Mouse (Mus musculus) CH12.LX (cell line): ENCODE data around the gene Ccdc62. TPM values are rescaled to one million over a fixed set of nuclear protein-coding genes. Genes with fewer than 3 reads are reported as not detected.
A peak's percentile ranks its signal among the peaks of the same experiment; 100 is the strongest.

Experiments
- DNase-seq: peaks from one replicate; pipeline ENCODE4 v3.0.0-alpha.2; 2013; ENCODE audit errors: extremely low read depth
- H3K27ac ChIP-seq: 2 replicates; pipeline ENCODE4 v1.5.1; 2012; ENCODE audit warnings: low read depth, mild to moderate bottlenecking, control low read depth, moderate library complexity; ENCODE audit not compliant: insufficient read depth
- H3K27me3 ChIP-seq: replicated peaks from 2 replicates; pipeline ENCODE3; 2012; ENCODE audit warnings: inconsistent platforms
- H3K36me3 ChIP-seq, 2 experiments: replicated peaks in 1 of 2; 2 replicates each; pipeline versions ENCODE3 to v1.6.1; 2012; ENCODE audit warnings: inconsistent platforms in 1 of 2, low read length in 1 of 2, mild to moderate bottlenecking in 1 of 2, mixed read lengths in 1 of 2, moderate library complexity in 1 of 2; ENCODE audit not compliant: control insufficient read depth in 1 of 2, insufficient read depth in 1 of 2
- H3K4me1 ChIP-seq, 2 experiments: 2 replicates each; pipeline ENCODE4 v1.6.1; 2012; ENCODE audit warnings: inconsistent platforms in 1 of 2, moderate library complexity in 1 of 2; ENCODE audit not compliant: insufficient read depth in 2 of 2, control insufficient read depth in 1 of 2
- H3K4me2 ChIP-seq: 2 replicates; pipeline ENCODE4 v1.6.1; 2012; ENCODE audit warnings: low read depth, mild to moderate bottlenecking, control low read depth; ENCODE audit not compliant: poor library complexity, insufficient read depth, severe bottlenecking
- H3K4me3 ChIP-seq, 3 experiments: fragments of 150-350 bp in 1 of 3; sonication (generic) in 1 of 3; replicated peaks in 1 of 3; 2 replicates each; pipeline versions ENCODE3 to v1.5.1; 2011 to 2012; ENCODE audit warnings: low read depth in 2 of 3, low read length in 2 of 3, mild to moderate bottlenecking in 2 of 3, moderate library complexity in 2 of 3, control low read depth in 1 of 3, improper control_type of control experiment in 1 of 3, inconsistent platforms in 1 of 3, mixed read lengths in 1 of 3; ENCODE audit not compliant: poor library complexity in 1 of 3
- H3K79me2 ChIP-seq: replicated peaks from 2 replicates; pipeline ENCODE4 v1.6.1; 2012; ENCODE audit warnings: mild to moderate bottlenecking, moderate library complexity; ENCODE audit not compliant: control insufficient read depth, poor library complexity, insufficient read depth, severe bottlenecking; ENCODE audit errors: extremely low read depth
- H3K9ac ChIP-seq: 2 replicates; pipeline ENCODE4 v1.6.1; 2012; ENCODE audit warnings: low read depth, mild to moderate bottlenecking, control low read depth, moderate library complexity; ENCODE audit not compliant: insufficient read depth
- H3K9me3 ChIP-seq: replicated peaks from 2 replicates; pipeline ENCODE3; 2012; ENCODE audit warnings: low read length, inconsistent platforms, mixed read lengths
- BHLHE40 ChIP-seq: IDR thresholded peaks from 2 replicates; pipeline ENCODE4 v1.6.1; 2011; ENCODE audit warnings: mild to moderate bottlenecking, low read depth, low read length, improper control_type of control experiment
- CHD1 ChIP-seq: IDR thresholded peaks from 2 replicates; pipeline ENCODE4 v1.6.1; 2012; ENCODE audit warnings: low read depth, low read length, improper control_type of control experiment, inconsistent platforms
- CTCF ChIP-seq, 2 experiments: IDR thresholded peaks in 1 of 2; conservative IDR thresholded peaks in 1 of 2; 2 replicates each; pipeline ENCODE4 v1.5.1; 2011 to 2012; ENCODE audit warnings: low read depth in 2 of 2, low read length in 2 of 2, improper control_type of control experiment in 1 of 2, inconsistent platforms in 1 of 2, mild to moderate bottlenecking in 1 of 2, moderate library complexity in 1 of 2
- E2F4 ChIP-seq: IDR thresholded peaks from 2 replicates; pipeline ENCODE4 v1.6.1; 2011; ENCODE audit warnings: low read depth, low read length, improper control_type of control experiment; ENCODE audit not compliant: insufficient replicate concordance
- EP300 ChIP-seq: IDR thresholded peaks from 2 replicates; pipeline ENCODE4 v1.6.1; 2011; ENCODE audit warnings: low read length, improper control_type of control experiment
- ETS1 ChIP-seq: conservative IDR thresholded peaks from 2 replicates; pipeline ENCODE4 v1.6.1; 2012; ENCODE audit warnings: low read depth, mild to moderate bottlenecking, inconsistent platforms, low read length, improper control_type of control experiment, moderate library complexity
- GABPA ChIP-seq: IDR thresholded peaks from 2 replicates; pipeline ENCODE4 v1.6.1; 2012; ENCODE audit warnings: low read depth, low read length, improper control_type of control experiment, inconsistent platforms; ENCODE audit not compliant: insufficient replicate concordance
- HCFC1 ChIP-seq: IDR thresholded peaks from 2 replicates; pipeline ENCODE4 v1.6.1; 2012; ENCODE audit warnings: low read depth, mild to moderate bottlenecking, inconsistent platforms, low read length, improper control_type of control experiment
- IRF4 ChIP-seq: IDR thresholded peaks from 2 replicates; pipeline ENCODE4 v1.6.1; 2014; ENCODE audit warnings: low read depth, mild to moderate bottlenecking, inconsistent platforms, low read length, improper control_type of control experiment
- JUN ChIP-seq: IDR thresholded peaks from 2 replicates; pipeline ENCODE4 v1.6.1; 2011; ENCODE audit warnings: low read depth, mild to moderate bottlenecking, low read length, improper control_type of control experiment, moderate library complexity; ENCODE audit not compliant: insufficient read depth
- KAT2A ChIP-seq: IDR thresholded peaks from 2 replicates; pipeline ENCODE4 v1.6.1; 2012; ENCODE audit warnings: low read length, improper control_type of control experiment, inconsistent platforms; ENCODE audit not compliant: insufficient replicate concordance
- MAX ChIP-seq: IDR thresholded peaks from 2 replicates; pipeline ENCODE4 v1.6.1; 2011; ENCODE audit warnings: low read length, improper control_type of control experiment
- MAZ ChIP-seq: IDR thresholded peaks from 2 replicates; pipeline ENCODE4 v1.6.1; 2012; ENCODE audit warnings: low read depth, mild to moderate bottlenecking, inconsistent platforms, low read length, improper control_type of control experiment, moderate library complexity
- MEF2A ChIP-seq: IDR thresholded peaks from 2 replicates; pipeline ENCODE4 v1.6.1; 2014; ENCODE audit warnings: low read depth, mild to moderate bottlenecking, inconsistent platforms, low read length, improper control_type of control experiment, borderline replicate concordance
- MXI1 ChIP-seq: IDR thresholded peaks from 2 replicates; pipeline ENCODE4 v1.6.1; 2011; ENCODE audit warnings: mild to moderate bottlenecking, low read depth, low read length, improper control_type of control experiment
- MYC ChIP-seq: IDR thresholded peaks from 2 replicates; pipeline ENCODE4 v1.6.1; 2011; ENCODE audit warnings: low read depth, mild to moderate bottlenecking, improper control_type of control experiment, low read length
- NELFE ChIP-seq: IDR thresholded peaks from 2 replicates; pipeline ENCODE4 v1.6.1; 2011; ENCODE audit warnings: low read depth, low read length, improper control_type of control experiment
- PAX5 ChIP-seq: IDR thresholded peaks from 2 replicates; pipeline ENCODE4 v1.6.1; 2012; ENCODE audit warnings: low read length, inconsistent platforms, mixed read lengths
- POLR2AphosphoS2 ChIP-seq: IDR thresholded peaks from 2 replicates; pipeline ENCODE4 v1.6.1; 2011; ENCODE audit warnings: low read depth, low read length, improper control_type of control experiment
- RAD21 ChIP-seq: IDR thresholded peaks from 2 replicates; pipeline ENCODE4 v1.6.1; 2011; ENCODE audit warnings: low read depth, mild to moderate bottlenecking, low read length, improper control_type of control experiment, moderate library complexity
- SIN3A ChIP-seq: IDR thresholded peaks from 2 replicates; pipeline ENCODE4 v1.6.1; 2012; ENCODE audit warnings: low read length, improper control_type of control experiment, inconsistent platforms
- SMC3 ChIP-seq: IDR thresholded peaks from 2 replicates; pipeline ENCODE4 v1.6.1; 2011; ENCODE audit warnings: low read depth, low read length, improper control_type of control experiment
- TBP ChIP-seq: conservative IDR thresholded peaks from 2 replicates; pipeline ENCODE4 v1.6.1; 2011; ENCODE audit warnings: low read depth, low read length, improper control_type of control experiment
- UBTF ChIP-seq: IDR thresholded peaks from 2 replicates; pipeline ENCODE4 v1.6.1; 2012; ENCODE audit warnings: low read depth, mild to moderate bottlenecking, inconsistent platforms, low read length, improper control_type of control experiment, moderate library complexity
- USF2 ChIP-seq: conservative IDR thresholded peaks from 2 replicates; pipeline ENCODE4 v1.6.1; 2011; ENCODE audit warnings: low read depth, low read length, improper control_type of control experiment
- ZC3H11A ChIP-seq: IDR thresholded peaks from 2 replicates; pipeline ENCODE4 v1.6.1; 2012; ENCODE audit warnings: low read depth, mild to moderate bottlenecking, inconsistent platforms, low read length, improper control_type of control experiment
- ZKSCAN1 ChIP-seq: IDR thresholded peaks from 2 replicates; pipeline ENCODE4 v1.6.1; 2012; ENCODE audit warnings: low read depth, inconsistent platforms, low read length, improper control_type of control experiment, borderline replicate concordance
- ZMIZ1 ChIP-seq: IDR thresholded peaks from 2 replicates; pipeline ENCODE4 v1.6.1; 2012; ENCODE audit warnings: low read depth, mild to moderate bottlenecking, inconsistent platforms, low read length, improper control_type of control experiment
- ZNF384 ChIP-seq: IDR thresholded peaks from 2 replicates; pipeline ENCODE4 v1.6.1; 2012; ENCODE audit warnings: low read depth, low read length, improper control_type of control experiment, inconsistent platforms
- dilution Hi-C: fragments of 300-500 bp; cut with MboI; formaldehyde crosslinking; loops from 2 replicates; pipeline ENCODE4 v1.14.3; 2020; ENCODE audit warnings: low sequenced_read_pairs; ENCODE audit not compliant: extremely low pct_unique_long_range_greater_than_20kb, extremely low pct_ligation_motif_present
- in situ Hi-C: fragments of 300-500 bp; cut with MboI; formaldehyde crosslinking; loops from 3 replicates; pipeline ENCODE4 v1.14.3; 2019; ENCODE audit warnings: low sequenced_read_pairs, low pct_ligation_motif_present, low pct_unique_long_range_greater_than_20kb, mixed read lengths
- polyA plus RNA-seq: library from polyadenylated mRNA; unstranded; fragments of >175 nt; gene quantifications from 2 replicates; pipeline ENCODE4 v1.2.1, GENCODE M21; 2012; ENCODE audit warnings: low read depth; ENCODE audit not compliant: insufficient read length
- total RNA-seq, 2 experiments: library from RNA; depleted of rRNA; stranded (reverse); fragments of 300-350 nt in 1 of 2; fragments of >200 nt in 1 of 2; gene quantifications; 2 replicates each; pipeline ENCODE4 v1.2.3; 2012 to 2014

Gene Ccdc62
- total and polyA plus RNA-seq, 3 experiments = 1.6 to 5.3 (median 2.0) TPM

DNA sequence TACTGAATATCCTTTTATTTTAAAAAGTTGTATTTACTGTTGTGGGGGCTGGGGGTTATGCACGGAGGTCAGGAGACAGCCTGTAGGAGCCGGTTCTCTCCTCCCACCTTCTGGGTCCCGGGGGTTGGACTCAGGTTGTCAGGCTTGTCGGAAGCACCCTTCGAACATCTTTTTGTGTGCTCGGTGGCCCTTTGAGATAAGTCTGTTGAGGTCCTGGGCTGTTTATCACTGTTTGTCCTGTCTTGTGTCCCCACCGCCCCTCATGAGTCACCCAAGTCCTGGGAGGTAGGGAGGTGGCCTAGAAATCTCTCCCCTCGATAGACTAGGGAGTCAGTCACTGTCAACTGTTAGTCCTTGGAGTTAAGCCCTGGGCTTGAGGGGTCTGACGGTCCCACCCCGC is 67.9 kb downstream of the Ccdc62 start:
- dilution Hi-C loops (no loop called here), in situ Hi-C loops (loop anchor here (10.0 kb wide), 1 partner anchor 184 kb away; no protein-coding TSS in a partner anchor)

DNA sequence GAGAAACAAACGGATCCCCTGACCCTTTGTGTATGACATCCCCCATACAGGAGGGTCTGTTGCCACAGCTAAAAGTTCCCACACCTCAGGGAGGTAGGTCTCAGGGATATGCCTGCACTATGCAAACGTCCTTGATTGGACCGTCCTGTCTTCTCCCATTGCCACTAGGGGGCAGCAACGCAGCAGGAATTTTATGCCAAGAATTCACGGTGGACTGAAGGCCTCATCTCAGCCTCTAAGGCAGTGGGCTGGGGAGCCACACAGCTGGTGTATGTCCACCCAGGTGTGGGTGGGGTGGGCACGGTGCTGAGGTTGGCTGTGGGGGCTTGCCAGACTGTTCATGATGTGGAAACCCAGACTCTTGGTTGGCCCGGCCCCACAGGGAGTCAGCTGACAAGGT is 70.3 kb downstream of the Ccdc62 start:
- H3K27ac ChIP-seq = no peak overlapping the region
- H3K4me2 ChIP-seq = no peak overlapping the region
- DNase-seq = peak; percentile 86
- H3K4me1 ChIP-seq = peaks cover 7 to 36% of the 10 kb centered on the region in 2 experiments; a peak in 3 of 4 replicates
- peaks cover 90 to 98% of the 10 kb centered on the region in 2 experiments for H3K36me3 ChIP-seq
- in situ Hi-C loops = loop anchor here (5.0 kb wide), 1 partner anchor 81 kb away; no protein-coding TSS in a partner anchor
- no peaks in the 10 kb centered on the region for H3K27me3 ChIP-seq
- no peak for TF ChIP-seq ZKSCAN1
- no peak for TF ChIP-seq USF2
- TF ChIP-seq MEF2A = 0 out of 2 replicates have a peak, but pooled peaks have one; percentile 11
- no peak for TF ChIP-seq GABPA
- TF ChIP-seq CTCF (conservative IDR thresholded peaks at IDR 0.05 in 1 of 2, IDR thresholded peaks at IDR 0.05 in 1 of 2; ENCODE audit: low read depth in 2 of 2, low read length in 2 of 2) = peak; percentile 79 to 98
- no peak for TF ChIP-seq JUN
- TF ChIP-seq PAX5 = no peak
- no peak for TF ChIP-seq CHD1
- TF ChIP-seq KAT2A = no peak
- TF ChIP-seq ETS1 = no peak
- no peak for TF ChIP-seq EP300
- no peak for TF ChIP-seq ZNF384
- TF ChIP-seq TBP = no peak
- TF ChIP-seq IRF4 = no peak
- no peak for TF ChIP-seq MAZ
- TF ChIP-seq MAX = no peak
- peak; percentile 100 for TF ChIP-seq SMC3
- no peak for TF ChIP-seq ZMIZ1
- TF ChIP-seq POLR2AphosphoS2 = no peak
- no peak for TF ChIP-seq HCFC1
- peak; percentile 94 for TF ChIP-seq RAD21
- no peak for TF ChIP-seq E2F4
- no peak for TF ChIP-seq MYC
- 0 out of 2 replicates have a peak, but pooled peaks have one; percentile 45 for TF ChIP-seq SIN3A
- peak; percentile 96 for TF ChIP-seq ZC3H11A
- H3K9ac ChIP-seq = no peak overlapping the region
- dilution Hi-C loops = no loop called here
- no peaks in the 10 kb centered on the region for H3K79me2 ChIP-seq
- H3K4me3 ChIP-seq = no peak overlapping the region
- H3K9me3 ChIP-seq = no peaks in the 10 kb centered on the region

More for the DNA sequence above, 67.9 kb downstream of the Ccdc62 start:
- H3K9me3 ChIP-seq = no peaks in the 10 kb centered on the region
- H3K4me1 ChIP-seq = peaks cover 7 to 29% of the 10 kb centered on the region in 2 experiments; a peak in 3 of 4 replicates
- TF ChIP-seq BHLHE40 (no peak), MXI1 (no peak), ETS1 (no peak), NELFE (no peak), E2F4 (no peak), UBTF (no peak)
- no peak for DNase-seq
- H3K36me3 ChIP-seq = peaks cover 86 to 97% of the 10 kb centered on the region in 2 experiments
- H3K4me2 ChIP-seq = no peak overlapping the region
- no peaks in the 10 kb centered on the region for H3K79me2 ChIP-seq
- H3K4me3 ChIP-seq = no peak overlapping the region
- no peak overlapping the region for H3K9ac ChIP-seq
- no peaks in the 10 kb centered on the region for H3K27me3 ChIP-seq
- H3K27ac ChIP-seq = no peak overlapping the region
